Mouse (Mus musculus) v-Abl transformed pro-B cells (cell line): Measurements from ENCODE around the gene Chka.

Experiments used
- in situ Hi-C, 2 experiments: fragments of 400-800 bp; cut with MboI; formaldehyde crosslinking; loops; one replicate each; pipeline ENCODE4 v1.15.1; 2025; ENCODE audit not compliant: unreplicated experiment in 2 of 2

Gene Chka

GRCm38 (mm10) chr19:3910206-3910605, 58.6 kb downstream of the Chka start:
- in situ Hi-C loops: no loop called here

GRCm38 (mm10) chr19:3912337-3913204, 61.0 kb downstream of the Chka start, which contains the start of gene Ndufs8:
Ndufs8 (minus strand) TSS chr19:3912774.
- in situ Hi-C loops: no loop called here

- in situ Hi-C loops: no loop called here
Observed at GRCm38 (mm10) chr19:3913692-3914091, 62.1 kb downstream of the Chka start.

GRCm38 (mm10) chr19:3914535-3914934, 63.0 kb downstream of the Chka start:
- in situ Hi-C loops: no loop called here

GRCm38 (mm10) chr19:3916727-3917126, 65.2 kb downstream of the Chka start:
- in situ Hi-C loops: no loop called here

- in situ Hi-C loops: no loop called here
Observed at GRCm38 (mm10) chr19:3919928-3920327, 68.4 kb downstream of the Chka start.

GRCm38 (mm10) chr19:3922661-3923371, 71.2 kb downstream of the Chka start:
- in situ Hi-C loops: no loop called here

GRCm38 (mm10) chr19:3923586-3923985, 72.0 kb downstream of the Chka start:
- in situ Hi-C loops: no loop called here

GRCm38 (mm10) chr19:3924190-3924589, 72.6 kb downstream of the Chka start:
- in situ Hi-C loops: no loop called here

- in situ Hi-C loops: no loop called here
Observed at GRCm38 (mm10) chr19:3924868-3925267, 73.3 kb downstream of the Chka start.

GRCm38 (mm10) chr19:3925859-3926258, 74.3 kb downstream of the Chka start:
- in situ Hi-C loops: no loop called here

GRCm38 (mm10) chr19:3926279-3926678, 74.7 kb downstream of the Chka start:
- in situ Hi-C loops: no loop called here

GRCm38 (mm10) chr19:3926685-3927084, 75.1 kb downstream of the Chka start:
- in situ Hi-C loops: no loop called here

- in situ Hi-C loops: no loop called here
Observed at GRCm38 (mm10) chr19:3927989-3928388, 76.4 kb downstream of the Chka start.

- in situ Hi-C loops: no loop called here
Observed at GRCm38 (mm10) chr19:3928779-3929178, 77.2 kb downstream of the Chka start.

GRCm38 (mm10) chr19:3929211-3929941, 77.8 kb downstream of the Chka start, which contains the start of gene Aldh3b1:
Aldh3b1 (minus strand) TSS chr19:3929808.
- in situ Hi-C loops: no loop called here

GRCm38 (mm10) chr19:3930262-3931057, 78.9 kb downstream of the Chka start:
- in situ Hi-C loops: loop anchor here in 1 of 2 experiments (10.0 kb wide), 1 partner anchor 364 kb away; no protein-coding TSS in a partner anchor

GRCm38 (mm10) chr19:3931716-3932115, 80.1 kb downstream of the Chka start:
- in situ Hi-C loops: loop anchor here in 1 of 2 experiments (10.0 kb wide), 1 partner anchor 363 kb away; no protein-coding TSS in a partner anchor

- in situ Hi-C loops: loop anchor here in 1 of 2 experiments (10.0 kb wide), 1 partner anchor 360 kb away; no protein-coding TSS in a partner anchor
Observed at GRCm38 (mm10) chr19:3935032-3935895, 83.7 kb downstream of the Chka start, which contains the start of gene Unc93b1. Unc93b1 (plus strand) TSS chr19:3935186.
